Mouse (Mus musculus) limb, embryonic 11.5 days (tissue): ENCODE results near the gene Klhl32. TPM values are rescaled to one million over a fixed set of nuclear protein-coding genes. Genes with fewer than 3 reads are reported as not detected.

Source experiments
- polyA plus RNA-seq: library from polyadenylated mRNA; unstranded; fragments of >200 nt; fragmentation: Nextera tagmentation; extraction: Ambion mirVana; gene quantifications from 2 replicates; pipeline ENCODE4 v1.2.1, GENCODE M21; 2014

Gene Klhl32
- polyA plus RNA-seq, 1 experiment from 2014 or later = 4.9 TPM

Other genes starting within 250 kb of the Klhl32 start
- 57.2 and 64.8 TPM in 2 replicates for gene Ndufaf4, start 47.0 kb upstream of the Klhl32 start, polyA plus RNA-seq
- gene Gpr63, start 115.3 kb upstream of the Klhl32 start, polyA plus RNA-seq = 2.9 and 3.2 TPM in 2 replicates